Comparison of ENCODE assay signal across 8 mouse cellular contexts in genomic region chr7:80377471-80377870, GRCm38 (mm10). TPM values are rescaled to one million over a fixed set of nuclear protein-coding genes. Genes with fewer than 3 reads are reported as not detected.
DNase-seq lines count a peak whose midpoint lies in the region; ATAC-seq and TF ChIP-seq lines count a peak whose summit lies in the region.

No protein-coding gene starts in this region.

- H3K4me2 ChIP-seq in forebrain, embryonic 12.5 days = no peak overlapping the region
- H3K4me2 ChIP-seq in midbrain, embryonic 15.5 days = no peak overlapping the region
- no peak overlapping the region for H3K4me2 ChIP-seq in embryonic facial prominence, embryonic 11.5 days (ENCODE audit: low read depth, low read length)
- H3K4me2 ChIP-seq in limb, embryonic 11.5 days (ENCODE audit: low read depth, severe bottlenecking) = no peak overlapping the region

- H3K27me3 ChIP-seq in forebrain, embryonic 10.5 days (ENCODE audit: poor library complexity, severe bottlenecking) = peaks cover 18% of the 10 kb centered on the region
- peaks cover 15% of the 10 kb centered on the region for H3K27me3 ChIP-seq in forebrain, embryonic 12.5 days
- peaks cover 24% of the 10 kb centered on the region for H3K27me3 ChIP-seq in midbrain, embryonic 10.5 days (ENCODE audit: low read depth, poor library complexity, severe bottlenecking)
- no peaks in the 10 kb centered on the region for H3K27me3 ChIP-seq in midbrain, embryonic 15.5 days (replicated peaks)
- H3K27me3 ChIP-seq in embryonic facial prominence, embryonic 11.5 days (ENCODE audit: control insufficient read depth, insufficient read depth, low read length) = no peaks in the 10 kb centered on the region
- H3K27me3 ChIP-seq in limb, embryonic 11.5 days (ENCODE audit: control insufficient read depth, insufficient read depth, low read length) = no peaks in the 10 kb centered on the region
- no peaks in the 10 kb centered on the region for H3K27me3 ChIP-seq in small intestine, adult 2 months (ENCODE audit: control insufficient read depth, insufficient read depth, low read length)

- H3K4me3 ChIP-seq in forebrain, embryonic 10.5 days = no peak overlapping the region
- no peak overlapping the region for H3K4me3 ChIP-seq in forebrain, embryonic 12.5 days (replicated peaks)
- H3K4me3 ChIP-seq in midbrain, embryonic 10.5 days = no peak overlapping the region
- H3K4me3 ChIP-seq in midbrain, embryonic 15.5 days = no peak overlapping the region
- no peak overlapping the region for H3K4me3 ChIP-seq in embryonic facial prominence, embryonic 11.5 days (ENCODE audit: low read depth, low read length)
- no peak overlapping the region for H3K4me3 ChIP-seq in limb, embryonic 11.5 days (ENCODE audit: low read depth, low read length)
- H3K4me3 ChIP-seq in small intestine, adult 2 months (ENCODE audit: low read depth, low read length) = no peak overlapping the region

- peaks cover 1% of the 10 kb centered on the region for H3K4me1 ChIP-seq in forebrain, embryonic 10.5 days
- peaks cover 4% of the 10 kb centered on the region; the same call in 1 of the 2 replicates for H3K4me1 ChIP-seq in forebrain, embryonic 12.5 days
- peaks cover 14% of the 10 kb centered on the region for H3K4me1 ChIP-seq in midbrain, embryonic 10.5 days
- peaks cover 8% of the 10 kb centered on the region; the same call in 1 of the 2 replicates for H3K4me1 ChIP-seq in midbrain, embryonic 15.5 days
- no peaks in the 10 kb centered on the region for H3K4me1 ChIP-seq in embryonic facial prominence, embryonic 11.5 days (ENCODE audit: control insufficient read depth, insufficient read depth, low read length)
- no peaks in the 10 kb centered on the region for H3K4me1 ChIP-seq in limb, embryonic 11.5 days (ENCODE audit: control insufficient read depth, insufficient read depth, low read length)
- H3K4me1 ChIP-seq in small intestine, adult 2 months (ENCODE audit: control insufficient read depth, insufficient read depth, insufficient read length, low read length) = peaks cover 3% of the 10 kb centered on the region; the same call in 1 of the 2 replicates

- peaks cover 7% of the 10 kb centered on the region; the same call in 1 of the 2 replicates for H3K36me3 ChIP-seq in forebrain, embryonic 10.5 days (replicated peaks)
- H3K36me3 ChIP-seq in forebrain, embryonic 12.5 days (replicated peaks) = no peaks in the 10 kb centered on the region
- no peaks in the 10 kb centered on the region for H3K36me3 ChIP-seq in midbrain, embryonic 10.5 days
- H3K36me3 ChIP-seq in midbrain, embryonic 15.5 days (replicated peaks) = no peaks in the 10 kb centered on the region
- no peaks in the 10 kb centered on the region; the same call in 1 of the 2 replicates for H3K36me3 ChIP-seq in embryonic facial prominence, embryonic 11.5 days (replicated peaks; ENCODE audit: control insufficient read depth, insufficient read depth, low read depth, low read length)
- no peaks in the 10 kb centered on the region for H3K36me3 ChIP-seq in limb, embryonic 11.5 days (ENCODE audit: control insufficient read depth, insufficient read depth, low read length)
- 0 out of 2 replicates have a peak, but pooled peaks cover 1% of the 10 kb centered on the region for H3K36me3 ChIP-seq in small intestine, adult 2 months (ENCODE audit: control insufficient read depth, insufficient read depth, low read length)

- no peaks in the 10 kb centered on the region for H3K9me3 ChIP-seq in forebrain, embryonic 10.5 days
- no peaks in the 10 kb centered on the region for H3K9me3 ChIP-seq in forebrain, embryonic 12.5 days
- H3K9me3 ChIP-seq in midbrain, embryonic 10.5 days (replicated peaks) = no peaks in the 10 kb centered on the region
- no peaks in the 10 kb centered on the region for H3K9me3 ChIP-seq in midbrain, embryonic 15.5 days
- H3K9me3 ChIP-seq in embryonic facial prominence, embryonic 11.5 days (replicated peaks; ENCODE audit: control insufficient read depth, low read length) = no peaks in the 10 kb centered on the region
- no peaks in the 10 kb centered on the region for H3K9me3 ChIP-seq in limb, embryonic 11.5 days (ENCODE audit: control insufficient read depth, low read length)

- H3K9ac ChIP-seq in forebrain, embryonic 12.5 days = no peak overlapping the region
- H3K9ac ChIP-seq in midbrain, embryonic 15.5 days = no peak overlapping the region
- no peak overlapping the region for H3K9ac ChIP-seq in embryonic facial prominence, embryonic 11.5 days (replicated peaks; ENCODE audit: low read length)
- no peak overlapping the region for H3K9ac ChIP-seq in limb, embryonic 11.5 days (ENCODE audit: low read length)

- ATAC-seq in forebrain, embryonic 12.5 days (ENCODE audit: low FRiP score) = no peak
- ATAC-seq in midbrain, embryonic 15.5 days (replicated peaks) = no peak
- no peak for ATAC-seq in embryonic facial prominence, embryonic 11.5 days (replicated peaks; ENCODE audit: insufficient number of reproducible peaks, low FRiP score, low TSS enrichment, low read depth)
- ATAC-seq in limb, embryonic 11.5 days (ENCODE audit: insufficient number of reproducible peaks, low FRiP score, low TSS enrichment, low read depth) = no peak

- TF ChIP-seq CTCF in small intestine, adult 2 months (IDR thresholded peaks at IDR 0.05; ENCODE audit: extremely low read depth, insufficient read length, insufficient replicate concordance, low read depth, low read length) = peak; percentile 67; the same call in 1 of the 2 replicates

- TF ChIP-seq POLR2A in small intestine, adult 2 months (IDR thresholded peaks at IDR 0.05; ENCODE audit: low read depth, low read length) = no peak

- peak; percentile 62 for DNase-seq in forebrain, embryonic 10.5 days (ENCODE audit: extremely low spot score, low spot score)
- DNase-seq in midbrain, embryonic 10.5 days (ENCODE audit: low spot score) = peak; percentile 65
- peak; percentile 59 for DNase-seq in adrenal gland, postnatal 25 days
- peak; percentile 68 for DNase-seq in embryonic facial prominence, embryonic 11.5 days (ENCODE audit: low spot score)
- peak; percentile 86 for DNase-seq in limb, embryonic 11.5 days (ENCODE audit: low spot score)

- 36% methylated on average over 6 of the region's 6 CpGs for WGBS in forebrain, embryonic 10.5 days
- 40% methylated on average over 6 of the region's 6 CpGs for WGBS in forebrain, embryonic 12.5 days
- 37% methylated on average over 6 of the region's 6 CpGs for WGBS in midbrain, embryonic 10.5 days
- 34% methylated on average over 6 of the region's 6 CpGs for whole genome bisulfite sequencing in midbrain, embryonic 15.5 days
- WGBS in embryonic facial prominence, embryonic 11.5 days = 38% methylated on average over 6 of the region's 6 CpGs
- 40% methylated on average over 6 of the region's 6 CpGs for WGBS in limb, embryonic 11.5 days
- WGBS in small intestine, adult 2 months = 25% methylated on average over 6 of the region's 6 CpGs

- no peak overlapping the region for H3K27ac ChIP-seq in forebrain, embryonic 10.5 days
- no peak overlapping the region for H3K27ac ChIP-seq in forebrain, embryonic 12.5 days
- no peak overlapping the region for H3K27ac ChIP-seq in midbrain, embryonic 10.5 days (replicated peaks)
- H3K27ac ChIP-seq in midbrain, embryonic 15.5 days = no peak overlapping the region
- no peak overlapping the region for H3K27ac ChIP-seq in embryonic facial prominence, embryonic 11.5 days (replicated peaks; ENCODE audit: low read depth, low read length)
- no peak overlapping the region for H3K27ac ChIP-seq in limb, embryonic 11.5 days (replicated peaks; ENCODE audit: low read depth, low read length)
- no peak overlapping the region for H3K27ac ChIP-seq in small intestine, adult 2 months (ENCODE audit: insufficient read depth, low read depth, low read length)

RNA-seq across cellular contexts. Expression of gene Man2a2, which starts 6.3 kb away (rescaled TPM):
- 17.0 and 17.8 TPM in 2 replicates for polyA plus RNA-seq in forebrain, embryonic 10.5 days (2016; fragmentation: Nextera tagmentation; extraction: Ambion mirVana)
- polyA plus RNA-seq in forebrain, embryonic 12.5 days (2016; fragmentation: Nextera tagmentation; extraction: Ambion mirVana) = 23.8 and 26.0 TPM in 2 replicates
- polyA plus RNA-seq in midbrain, embryonic 10.5 days (2016; fragmentation: Nextera tagmentation; extraction: Ambion mirVana) = 15.7 and 18.4 TPM in 2 replicates
- 26.4 and 28.2 TPM in 2 replicates for polyA plus RNA-seq in midbrain, embryonic 15.5 days (2015; fragmentation: Nextera tagmentation; extraction: Ambion mirVana)
- 92.6 and 109 TPM in 2 replicates for total RNA-seq in adrenal gland, postnatal 25 days (2021)
- polyA plus RNA-seq in embryonic facial prominence, embryonic 11.5 days (2014; fragmentation: Nextera tagmentation; extraction: Ambion mirVana) = 6.6 and 9.3 TPM in 2 replicates
- polyA plus RNA-seq in limb, embryonic 11.5 days (2014; fragmentation: Nextera tagmentation; extraction: Ambion mirVana) = 12.5 and 15.1 TPM in 2 replicates
- 16.8 and 30.2 TPM in 2 replicates for polyA plus RNA-seq in small intestine, adult 2 months (2012; rRNA removed)

RNA-seq across cellular contexts. Expression of gene Fes, which starts 10.3 kb away (rescaled TPM):
- 7.2 and 9.2 TPM in 2 replicates for polyA plus RNA-seq in forebrain, embryonic 10.5 days (2016; fragmentation: Nextera tagmentation; extraction: Ambion mirVana)
- 6.6 and 7.4 TPM in 2 replicates for polyA plus RNA-seq in forebrain, embryonic 12.5 days (2016; fragmentation: Nextera tagmentation; extraction: Ambion mirVana)
- 9.1 and 11.8 TPM in 2 replicates for polyA plus RNA-seq in midbrain, embryonic 10.5 days (2016; fragmentation: Nextera tagmentation; extraction: Ambion mirVana)
- polyA plus RNA-seq in midbrain, embryonic 15.5 days (2015; fragmentation: Nextera tagmentation; extraction: Ambion mirVana) = 4.4 and 4.8 TPM in 2 replicates
- total RNA-seq in adrenal gland, postnatal 25 days (2021) = 10.0 and 12.0 TPM in 2 replicates
- polyA plus RNA-seq in embryonic facial prominence, embryonic 11.5 days (2014; fragmentation: Nextera tagmentation; extraction: Ambion mirVana) = 6.6 and 8.3 TPM in 2 replicates
- 7.6 and 8.4 TPM in 2 replicates for polyA plus RNA-seq in limb, embryonic 11.5 days (2014; fragmentation: Nextera tagmentation; extraction: Ambion mirVana)
- 15.2 and 16.6 TPM in 2 replicates for polyA plus RNA-seq in small intestine, adult 2 months (2012; rRNA removed)

RNA-seq across cellular contexts. Expression of gene Furin, which starts 27.8 kb away (rescaled TPM):
- polyA plus RNA-seq in forebrain, embryonic 10.5 days (2016; fragmentation: Nextera tagmentation; extraction: Ambion mirVana) = 3.3 and 3.9 TPM in 2 replicates
- polyA plus RNA-seq in forebrain, embryonic 12.5 days (2016; fragmentation: Nextera tagmentation; extraction: Ambion mirVana) = 3.3 and 4.3 TPM in 2 replicates
- polyA plus RNA-seq in midbrain, embryonic 10.5 days (2016; fragmentation: Nextera tagmentation; extraction: Ambion mirVana) = 3.0 and 3.9 TPM in 2 replicates
- polyA plus RNA-seq in midbrain, embryonic 15.5 days (2015; fragmentation: Nextera tagmentation; extraction: Ambion mirVana) = 5.7 and 6.3 TPM in 2 replicates
- total RNA-seq in adrenal gland, postnatal 25 days (2021) = 157 and 167 TPM in 2 replicates
- 5.2 and 6.0 TPM in 2 replicates for polyA plus RNA-seq in embryonic facial prominence, embryonic 11.5 days (2014; fragmentation: Nextera tagmentation; extraction: Ambion mirVana)
- polyA plus RNA-seq in limb, embryonic 11.5 days (2014; fragmentation: Nextera tagmentation; extraction: Ambion mirVana) = 9.2 and 10.0 TPM in 2 replicates
- 75.2 and 117 TPM in 2 replicates for polyA plus RNA-seq in small intestine, adult 2 months (2012; rRNA removed)

RNA-seq across cellular contexts. Expression of gene Hddc3, which starts 34.6 kb away (rescaled TPM):
- 25.2 and 27.9 TPM in 2 replicates for polyA plus RNA-seq in forebrain, embryonic 10.5 days (2016; fragmentation: Nextera tagmentation; extraction: Ambion mirVana)
- 24.4 and 28.3 TPM in 2 replicates for polyA plus RNA-seq in forebrain, embryonic 12.5 days (2016; fragmentation: Nextera tagmentation; extraction: Ambion mirVana)
- polyA plus RNA-seq in midbrain, embryonic 10.5 days (2016; fragmentation: Nextera tagmentation; extraction: Ambion mirVana) = 24.8 and 24.9 TPM in 2 replicates
- 22.1 and 26.4 TPM in 2 replicates for polyA plus RNA-seq in midbrain, embryonic 15.5 days (2015; fragmentation: Nextera tagmentation; extraction: Ambion mirVana)
- total RNA-seq in adrenal gland, postnatal 25 days (2021) = 32.8 and 37.9 TPM in 2 replicates
- 25.7 and 28.4 TPM in 2 replicates for polyA plus RNA-seq in embryonic facial prominence, embryonic 11.5 days (2014; fragmentation: Nextera tagmentation; extraction: Ambion mirVana)
- 25.7 and 27.5 TPM in 2 replicates for polyA plus RNA-seq in limb, embryonic 11.5 days (2014; fragmentation: Nextera tagmentation; extraction: Ambion mirVana)
- 5.2 and 7.2 TPM in 2 replicates for polyA plus RNA-seq in small intestine, adult 2 months (2012; rRNA removed)

RNA-seq across cellular contexts. Expression of gene Unc45a, which starts 36.7 kb away (rescaled TPM):
- polyA plus RNA-seq in forebrain, embryonic 10.5 days (2016; fragmentation: Nextera tagmentation; extraction: Ambion mirVana) = 42.0 and 44.0 TPM in 2 replicates
- 43.5 and 45.5 TPM in 2 replicates for polyA plus RNA-seq in forebrain, embryonic 12.5 days (2016; fragmentation: Nextera tagmentation; extraction: Ambion mirVana)
- polyA plus RNA-seq in midbrain, embryonic 10.5 days (2016; fragmentation: Nextera tagmentation; extraction: Ambion mirVana) = 42.3 and 46.7 TPM in 2 replicates
- polyA plus RNA-seq in midbrain, embryonic 15.5 days (2015; fragmentation: Nextera tagmentation; extraction: Ambion mirVana) = 60.2 and 62.0 TPM in 2 replicates
- total RNA-seq in adrenal gland, postnatal 25 days (2021) = 47.0 and 49.5 TPM in 2 replicates
- polyA plus RNA-seq in embryonic facial prominence, embryonic 11.5 days (2014; fragmentation: Nextera tagmentation; extraction: Ambion mirVana) = 26.5 and 31.1 TPM in 2 replicates
- 34.7 and 38.0 TPM in 2 replicates for polyA plus RNA-seq in limb, embryonic 11.5 days (2014; fragmentation: Nextera tagmentation; extraction: Ambion mirVana)
- polyA plus RNA-seq in small intestine, adult 2 months (2012; rRNA removed) = 37.1 and 66.6 TPM in 2 replicates
